Mouse (Mus musculus) myocyte (in vitro differentiated cells): Measurements from ENCODE around the gene Gnb2. TPM values are rescaled to one million over a fixed set of nuclear protein-coding genes. Genes with fewer than 3 reads are reported as not detected.

Experiments used
- H3K27me3 ChIP-seq: one replicate; pipeline ENCODE4 v1.6.1; 2011; ENCODE audit not compliant: control insufficient read depth, insufficient read depth, insufficient read length
- H3K36me3 ChIP-seq: one replicate; pipeline ENCODE4 v1.6.1; 2011; ENCODE audit not compliant: control insufficient read depth, insufficient read depth
- H3K4me2 ChIP-seq: one replicate; pipeline ENCODE4 v1.6.1; 2011; ENCODE audit warnings: low read depth, control low read depth
- H3K4me3 ChIP-seq: one replicate; pipeline ENCODE4 v1.5.1; 2011; ENCODE audit warnings: mild to moderate bottlenecking, control low read depth, moderate library complexity
- H3K79me2 ChIP-seq: one replicate; pipeline ENCODE4 v1.6.1; 2011; ENCODE audit not compliant: control insufficient read depth, insufficient read depth
- H3ac ChIP-seq: one replicate; pipeline ENCODE4 v1.6.1; 2011; ENCODE audit not compliant: control insufficient read depth, insufficient read length
- CEBPB ChIP-seq: IDR thresholded peaks from 2 replicates; pipeline ENCODE4 v1.6.1; 2011; ENCODE audit warnings: mild to moderate bottlenecking, moderate library complexity; ENCODE audit not compliant: poor library complexity, insufficient read depth, severe bottlenecking
- E2F4 ChIP-seq: IDR thresholded peaks from one replicate; pipeline ENCODE4 v1.6.1; 2011; ENCODE audit warnings: mild to moderate bottlenecking, control low read depth, moderate library complexity; ENCODE audit not compliant: insufficient read depth
- MAX ChIP-seq: IDR thresholded peaks from one replicate; pipeline ENCODE4 v1.6.1; 2011; ENCODE audit warnings: low read depth, mild to moderate bottlenecking, control low read depth
- MYOD1 ChIP-seq, 3 experiments: IDR thresholded peaks; one replicate each; pipeline ENCODE4 v1.6.1; 2011; ENCODE audit warnings: control low read depth in 2 of 3, low read depth in 2 of 3, mild to moderate bottlenecking in 2 of 3, moderate library complexity in 1 of 3; ENCODE audit not compliant: insufficient read length in 2 of 3, control insufficient read depth in 1 of 3
- MYOG ChIP-seq, 3 experiments: IDR thresholded peaks; one replicate each; pipeline ENCODE4 v1.6.1; 2011; ENCODE audit warnings: control low read depth in 2 of 3, low read depth in 2 of 3, mild to moderate bottlenecking in 2 of 3; ENCODE audit not compliant: insufficient read length in 2 of 3, control insufficient read depth in 1 of 3, insufficient read depth in 1 of 3
- POLR2A ChIP-seq: IDR thresholded peaks from one replicate; pipeline ENCODE4 v1.6.1; 2011; ENCODE audit warnings: low read depth, mild to moderate bottlenecking, control low read depth, moderate library complexity; ENCODE audit not compliant: insufficient read length
- POLR2AphosphoS2 ChIP-seq: IDR thresholded peaks from one replicate; pipeline ENCODE4 v1.6.1; 2011; ENCODE audit warnings: low read depth, control low read depth; ENCODE audit not compliant: insufficient read length
- REST ChIP-seq: IDR thresholded peaks from one replicate; pipeline ENCODE4 v1.6.1; 2011; ENCODE audit warnings: mild to moderate bottlenecking, control low read depth, moderate library complexity; ENCODE audit not compliant: insufficient read depth, insufficient read length
- SRF ChIP-seq: IDR thresholded peaks from one replicate; pipeline ENCODE4 v1.6.1; 2011; ENCODE audit warnings: low read depth; ENCODE audit not compliant: control insufficient read depth, insufficient read length
- TCF12 ChIP-seq: IDR thresholded peaks from one replicate; pipeline ENCODE4 v1.6.1; 2011; ENCODE audit warnings: mild to moderate bottlenecking, control low read depth; ENCODE audit not compliant: poor library complexity, insufficient read depth, severe bottlenecking
- TCF3 ChIP-seq: IDR thresholded peaks from one replicate; pipeline ENCODE4 v1.6.1; 2011; ENCODE audit warnings: low read depth, control low read depth; ENCODE audit not compliant: insufficient read length
- USF1 ChIP-seq: IDR thresholded peaks from one replicate; pipeline ENCODE4 v1.6.1; 2011; ENCODE audit warnings: low read depth, mild to moderate bottlenecking, control low read depth, moderate library complexity
- polyA plus RNA-seq: library from polyadenylated mRNA; unstranded; fragments of >200 nt; fragmentation: generic; extraction: Trizol; gene quantifications from one replicate; pipeline ENCODE4 v1.2.1, GENCODE M21; 2012; ENCODE audit warnings: missing spikeins

Gene Gnb2
- polyA plus RNA-seq, 1 experiment = 632 TPM

DNA sequence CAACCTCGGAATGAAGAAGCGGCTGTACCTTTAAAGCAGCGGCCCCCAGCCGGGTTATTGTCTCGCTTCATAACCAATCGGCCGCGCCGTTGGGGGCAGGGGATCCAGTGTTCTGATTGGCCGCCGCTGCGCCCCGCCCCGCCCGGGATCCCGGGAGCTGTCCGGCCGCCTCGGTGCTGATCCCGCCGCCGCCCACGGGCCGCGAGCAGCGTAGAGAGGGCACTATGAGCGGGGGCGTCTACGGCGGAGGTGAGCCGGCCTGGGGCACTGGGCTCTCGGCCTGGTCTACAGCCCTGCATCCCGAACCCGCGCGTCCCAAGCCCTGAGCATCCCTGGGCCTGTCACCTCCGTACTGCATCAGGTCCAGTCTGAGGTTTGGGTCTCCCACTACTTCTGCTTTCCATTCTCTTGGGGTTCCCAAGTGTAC is 20.1 kb upstream of the Gnb2 start, which contains the start of gene Actl6b:
Gene Actl6b, plus strand, starts transcription at position 107 of the 427 bp plus-strand sequence.
- peaks cover 43% of the 10 kb centered on the region for H3K27me3 ChIP-seq
- H3K4me3 ChIP-seq = no peak within 1 kb of the TSS
- no peak for TF ChIP-seq POLR2A
- no peak for TF ChIP-seq E2F4
- TF ChIP-seq CEBPB = no peak
- TF ChIP-seq REST = peak; percentile 77
- no peak for TF ChIP-seq MYOD1 (IDR thresholded peaks at IDR 0.05; ENCODE audit: control insufficient read depth in 1 of 3, insufficient read length in 2 of 3, low read depth in 2 of 3)
- TF ChIP-seq POLR2AphosphoS2 = no peak
- no peak for TF ChIP-seq SRF
- H3K36me3 ChIP-seq = no peaks in the 10 kb centered on the region
- H3ac ChIP-seq = no peak within 1 kb of the TSS
- H3K4me2 ChIP-seq = no peak within 1 kb of the TSS
- no peaks in the 10 kb centered on the region for H3K79me2 ChIP-seq

DNA sequence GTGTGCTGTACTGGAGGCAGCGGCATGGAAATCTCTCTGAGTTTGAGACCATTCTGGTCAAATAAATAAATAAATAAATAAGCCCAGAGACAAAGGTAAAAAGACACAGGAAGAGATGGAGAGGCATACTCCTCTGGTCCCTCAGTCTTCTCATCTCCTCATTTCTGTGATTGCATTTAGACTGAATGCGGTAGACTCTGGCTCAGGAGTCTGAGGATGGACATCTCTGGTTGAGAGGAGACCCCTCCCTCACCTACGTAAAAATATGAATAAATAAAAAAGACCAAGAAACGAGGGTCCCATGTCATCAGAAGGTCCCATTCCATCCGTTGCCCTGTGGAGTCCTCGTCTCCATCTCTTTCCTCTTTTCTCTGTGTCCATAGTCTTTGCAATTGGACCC is 19.7 kb upstream of the Gnb2 start:
- peaks cover 43% of the 10 kb centered on the region for H3K27me3 ChIP-seq
- TF ChIP-seq CEBPB (no peak), POLR2AphosphoS2 (no peak), REST (no peak), E2F4 (no peak), MAX (no peak)
- no peaks in the 10 kb centered on the region for H3K79me2 ChIP-seq
- no peak overlapping the region for H3K4me2 ChIP-seq
- H3ac ChIP-seq = no peak overlapping the region
- H3K36me3 ChIP-seq = no peaks in the 10 kb centered on the region
- no peak overlapping the region for H3K4me3 ChIP-seq

DNA sequence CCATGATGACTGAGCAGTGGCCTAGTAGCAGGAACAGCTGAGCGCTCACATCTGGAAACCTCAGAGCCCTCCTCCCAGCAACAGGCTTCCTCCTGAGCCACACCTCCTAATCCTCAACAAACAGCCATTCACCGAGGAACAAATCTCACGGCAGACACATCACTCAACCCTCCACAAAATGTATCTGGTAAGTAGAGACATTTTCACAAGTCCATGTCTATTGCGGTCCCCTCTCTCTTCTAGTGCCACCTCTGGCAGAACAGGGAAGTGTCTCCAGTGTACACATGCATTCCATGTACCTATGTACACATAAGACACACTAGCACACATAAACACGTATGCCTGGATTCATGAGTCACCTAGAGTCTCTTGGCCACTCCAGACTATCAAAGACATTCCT is 17.8 kb upstream of the Gnb2 start:
- TF ChIP-seq MYOG (IDR thresholded peaks at IDR 0.05; ENCODE audit: control insufficient read depth in 1 of 3, insufficient read depth in 1 of 3, insufficient read length in 2 of 3, low read depth in 2 of 3) (no peak), POLR2A (no peak), MYOD1 (IDR thresholded peaks at IDR 0.05; ENCODE audit: control insufficient read depth in 1 of 3, insufficient read length in 2 of 3, low read depth in 2 of 3) (no peak), E2F4 (no peak), CEBPB (no peak), SRF (no peak)

DNA sequence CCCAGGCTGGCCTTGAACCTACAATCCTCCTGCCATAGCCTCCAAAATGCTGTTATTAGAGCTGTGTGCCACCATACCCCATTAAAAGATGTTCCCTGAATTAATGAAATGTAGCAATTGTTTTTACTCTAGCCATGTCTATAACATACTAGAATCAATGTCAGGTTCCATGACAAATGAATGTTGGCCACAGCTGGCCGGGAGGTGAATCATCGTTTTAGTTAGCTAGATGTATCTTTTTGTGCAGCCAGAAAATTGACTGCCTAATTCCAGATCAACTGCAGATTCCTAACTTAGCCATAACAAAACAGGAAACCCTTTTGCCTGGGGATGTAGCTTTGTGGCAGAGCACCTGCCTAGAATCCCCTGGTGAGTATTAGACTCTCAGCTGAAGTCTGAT is 16.5 kb upstream of the Gnb2 start:
- Histone ChIP-seq H3K4me3 (no peak overlapping the region), H3ac (no peak overlapping the region), H3K36me3 (no peaks in the 10 kb centered on the region), H3K27me3 (peaks cover 39% of the 10 kb centered on the region), H3K79me2 (no peaks in the 10 kb centered on the region), H3K4me2 (no peak overlapping the region)
- TF ChIP-seq POLR2AphosphoS2 (no peak), MYOG (IDR thresholded peaks at IDR 0.05; ENCODE audit: control insufficient read depth in 1 of 3, insufficient read depth in 1 of 3, insufficient read length in 2 of 3, low read depth in 2 of 3) (no peak), POLR2A (no peak), MYOD1 (IDR thresholded peaks at IDR 0.05; ENCODE audit: control insufficient read depth in 1 of 3, insufficient read length in 2 of 3, low read depth in 2 of 3) (no peak), SRF (no peak)

More for the DNA sequence above, 17.8 kb upstream of the Gnb2 start:
- H3ac ChIP-seq = no peak overlapping the region
- no peak overlapping the region for H3K4me3 ChIP-seq
- no peak overlapping the region for H3K4me2 ChIP-seq
- H3K27me3 ChIP-seq = peaks cover 41% of the 10 kb centered on the region
- H3K79me2 ChIP-seq = no peaks in the 10 kb centered on the region
- no peaks in the 10 kb centered on the region for H3K36me3 ChIP-seq

DNA sequence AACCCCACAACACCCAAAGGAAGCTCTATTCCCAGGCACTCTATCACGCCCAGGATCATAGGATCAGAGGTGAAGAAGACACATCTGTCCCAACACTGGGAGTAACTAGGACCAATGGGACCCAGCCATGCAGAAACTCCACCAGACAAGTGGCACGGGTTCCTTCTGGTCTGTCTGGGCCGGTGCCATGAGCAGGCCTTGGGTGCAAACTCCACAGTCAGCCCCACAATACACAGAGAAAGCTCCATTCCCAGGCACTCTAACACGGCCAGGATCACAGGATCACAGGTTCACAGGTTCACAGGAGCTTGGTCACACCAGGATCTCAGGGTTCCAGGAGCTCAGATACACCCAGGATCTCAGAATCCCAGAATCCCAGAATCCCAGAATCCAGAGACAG is 12.3 kb upstream of the Gnb2 start:
- no peak for TF ChIP-seq TCF3
- no peak for TF ChIP-seq E2F4
- TF ChIP-seq MYOG (IDR thresholded peaks at IDR 0.05; ENCODE audit: control insufficient read depth in 1 of 3, insufficient read depth in 1 of 3, insufficient read length in 2 of 3, low read depth in 2 of 3) = no peak
- no peak for TF ChIP-seq TCF12
- TF ChIP-seq MYOD1 (IDR thresholded peaks at IDR 0.05; ENCODE audit: control insufficient read depth in 1 of 3, insufficient read length in 2 of 3, low read depth in 2 of 3) = no peak
- TF ChIP-seq USF1 = no peak
- no peak overlapping the region for H3K4me3 ChIP-seq
- H3K4me2 ChIP-seq = no peak overlapping the region
- H3K79me2 ChIP-seq = no peaks in the 10 kb centered on the region
- H3ac ChIP-seq = no peak overlapping the region
- H3K27me3 ChIP-seq = peaks cover 28% of the 10 kb centered on the region
- no peaks in the 10 kb centered on the region for H3K36me3 ChIP-seq

DNA sequence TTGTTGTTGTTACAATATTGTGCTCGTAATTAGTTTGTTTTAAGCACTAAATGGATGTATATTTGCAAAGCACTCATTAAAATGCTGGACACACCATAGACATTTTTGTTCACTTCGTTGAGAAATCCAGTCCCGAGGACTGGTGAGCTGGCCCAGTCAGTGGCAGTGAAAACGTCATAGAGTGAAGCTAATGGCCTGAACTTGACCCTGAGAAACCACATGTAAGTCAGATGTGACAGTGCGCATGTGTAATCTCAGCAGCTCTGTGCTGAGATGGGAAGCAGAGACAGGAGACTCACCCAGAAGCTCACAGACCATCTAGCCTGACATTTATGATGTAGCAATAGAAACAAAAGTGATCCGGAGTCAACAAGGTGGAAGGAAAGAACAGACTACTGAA is 11.6 kb upstream of the Gnb2 start:
- Histone ChIP-seq H3K4me3 (no peak overlapping the region), H3ac (no peak overlapping the region), H3K79me2 (no peaks in the 10 kb centered on the region), H3K4me2 (no peak overlapping the region), H3K36me3 (no peaks in the 10 kb centered on the region), H3K27me3 (peaks cover 26% of the 10 kb centered on the region)
- TF ChIP-seq POLR2AphosphoS2 = no peak
- TF ChIP-seq E2F4 = no peak
- no peak for TF ChIP-seq CEBPB
- TF ChIP-seq TCF12 = no peak
- no peak for TF ChIP-seq USF1
- no peak for TF ChIP-seq SRF
- no peak for TF ChIP-seq REST
